Mouse (Mus musculus) erythroblast, embryonic 14.5 days (primary cell): ENCODE results near the gene Mis18a.

Experiments
- GATA1 ChIP-seq: IDR thresholded peaks from 2 replicates; pipeline ENCODE4 v1.6.1; 2012; ENCODE audit warnings: low read length, inconsistent platforms, mixed read lengths
- TAL1 ChIP-seq: IDR thresholded peaks from 3 replicates; pipeline ENCODE4 v1.6.1; 2012; ENCODE audit warnings: low read length, inconsistent platforms, mixed read lengths

DNA sequence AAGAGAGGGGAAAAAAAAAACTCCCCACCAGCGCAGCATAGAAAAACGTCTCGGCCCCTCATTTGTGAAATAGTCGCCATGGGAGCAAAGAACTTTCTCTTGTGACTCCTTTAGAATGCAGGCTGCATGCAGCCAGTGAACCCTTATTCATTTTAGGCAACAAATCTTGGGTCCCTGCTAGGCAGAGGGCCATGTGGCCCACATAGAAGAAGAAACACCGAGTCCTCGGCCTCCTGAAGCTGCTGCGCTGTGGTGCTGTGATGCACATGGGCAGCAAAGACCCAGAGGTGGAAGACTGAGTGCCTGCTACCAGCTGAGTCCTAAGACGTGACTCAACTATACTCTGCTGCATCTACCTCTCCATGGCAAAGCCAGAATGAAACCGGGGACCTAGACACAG, 30.9 kb downstream of the Mis18a start:
- TF ChIP-seq GATA1 (no peak), TAL1 (no peak)
